18 mouse cellular contexts compared by ENCODE assay signal in the genomic region with DNA sequence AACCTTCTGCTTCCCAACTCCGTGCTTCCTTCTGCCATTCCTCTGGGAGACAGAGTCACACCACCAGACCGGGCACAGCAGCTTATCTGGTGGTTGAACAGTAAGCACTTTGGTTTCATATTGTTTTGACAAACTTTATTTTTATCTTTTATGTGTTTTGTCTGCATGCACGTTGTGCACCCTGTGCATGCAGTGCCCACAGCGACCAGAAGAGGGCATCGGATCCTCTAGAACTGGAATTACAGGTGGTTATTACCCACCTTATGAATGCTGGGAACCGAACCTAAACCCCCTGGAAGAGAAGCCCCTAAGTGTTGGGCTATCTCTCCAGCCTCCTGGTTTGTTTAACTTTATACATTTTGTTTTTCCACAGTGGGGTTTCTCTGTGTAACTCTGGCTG.
DNase-seq lines count a peak whose midpoint lies in the region; ATAC-seq and TF ChIP-seq lines count a peak whose summit lies in the region.
"Had no signal": no experiment of that assay in that cellular context is flagged by ENCODE, and none has a peak within 500 bp of the region (broad histone marks: within the 10 kb centered on the region; RNA-seq: fewer than 3 reads in every experiment).

No protein-coding gene starts in this region.

- WGBS in kidney, postnatal 0 days, result 94% methylated on average over 6 of the region's 6 CpGs

- in situ Hi-C loops in Patski (cut with MboI; ENCODE audit: low pct_unique_long_range_greater_than_20kb), result no loop called here

- CTCF ChIA-PET in Patski (lab: Charles Lee), result no interaction called here

- POLR2A ChIA-PET in Patski (lab: Charles Lee), result interaction anchor here (1.1 kb wide), 1 partner anchor 14 kb away, joined by 3 read pairs; no protein-coding TSS in a partner anchor

- no peak overlapping the region for H3K4me2 ChIP-seq in kidney, postnatal 0 days (ENCODE audit: low read length)
- H3K4me2 ChIP-seq: embryonic facial prominence, embryonic 15.5 days; hindbrain, embryonic 13.5 days; liver, embryonic 13.5 days; stomach, embryonic 15.5 days had no signal

- no peak overlapping the region for H3K27ac ChIP-seq in kidney, postnatal 0 days
- H3K27ac ChIP-seq in testis, adult 2 months (ENCODE audit: control insufficient read depth, insufficient read depth, low read depth, low read length), result no peak overlapping the region
- H3K27ac ChIP-seq: embryonic facial prominence, embryonic 15.5 days; hindbrain, embryonic 13.5 days; liver, embryonic 13.5 days; stomach, embryonic 15.5 days had no signal

- H3K4me3 ChIP-seq in kidney, postnatal 0 days (replicated peaks; ENCODE audit: low read depth, low read length), result no peak overlapping the region
- H3K4me3 ChIP-seq in testis, adult 2 months (ENCODE audit: control insufficient read depth, low read depth, low read length), result no peak overlapping the region
- H3K4me3 ChIP-seq: embryonic facial prominence, embryonic 15.5 days; hindbrain, embryonic 13.5 days; liver, embryonic 13.5 days; megakaryocyte, embryonic 14.5 days; stomach, embryonic 15.5 days had no signal

- no peaks in the 10 kb centered on the region for H3K27me3 ChIP-seq in kidney, postnatal 0 days (ENCODE audit: insufficient read depth, low read length)
- H3K27me3 ChIP-seq in testis, adult 2 months (ENCODE audit: control insufficient read depth, insufficient read depth, low read length), result no peaks in the 10 kb centered on the region
- no peaks in the 10 kb centered on the region for H3K27me3 ChIP-seq in Patski
- H3K27me3 ChIP-seq: embryonic facial prominence, embryonic 15.5 days; hindbrain, embryonic 13.5 days; liver, embryonic 13.5 days; megakaryocyte, embryonic 14.5 days; stomach, embryonic 15.5 days had no signal

- no peak for TF ChIP-seq POLR2A in testis, adult 2 months (IDR thresholded peaks at IDR 0.05; ENCODE audit: control insufficient read depth, low read depth, low read length)

- no peak for DNase-seq in kidney, postnatal 0 days (ENCODE audit: low spot score)
- DNase-seq in kidney, postnatal 4 days, result no peak
- no peak for DNase-seq in testis, postnatal 14 days (ENCODE audit: low spot score)
- no peak for DNase-seq in Patski (ENCODE audit: low read depth, low spot score)
- no peak for DNase-seq in urinary bladder, postnatal 4 days (ENCODE audit: low spot score in 2 of 2)
- DNase-seq in ovary, postnatal 36 days (ENCODE audit: low spot score), result no peak
- DNase-seq: adrenal gland, postnatal 36 days; gastrocnemius, postnatal 14 days; kidney, postnatal 10 days; liver, embryonic 13.5 days; lung, postnatal 10 days; thymus, postnatal 36 days had no signal

- H3K36me3 ChIP-seq in kidney, postnatal 0 days (ENCODE audit: insufficient read depth, low read length), result no peaks in the 10 kb centered on the region
- H3K36me3 ChIP-seq in testis, adult 2 months (ENCODE audit: control insufficient read depth, insufficient read depth, low read length), result no peaks in the 10 kb centered on the region
- H3K36me3 ChIP-seq: embryonic facial prominence, embryonic 15.5 days; hindbrain, embryonic 13.5 days; stomach, embryonic 15.5 days had no signal

- no peak for ATAC-seq in kidney, postnatal 0 days (replicated peaks; ENCODE audit: low FRiP score, low read depth)
- no peak for ATAC-seq in Patski
- ATAC-seq: intestine, embryonic 16.5 days had no signal

- H3K9ac ChIP-seq in kidney, postnatal 0 days (ENCODE audit: low read depth, low read length), result no peak overlapping the region
- H3K9ac ChIP-seq: embryonic facial prominence, embryonic 15.5 days; hindbrain, embryonic 13.5 days; liver, embryonic 13.5 days; stomach, embryonic 15.5 days had no signal

- TF ChIP-seq CTCF in kidney, postnatal 0 days (IDR thresholded peaks at IDR 0.05; ENCODE audit: low read depth), result peak; percentile 8; the same call in 1 of the 2 replicates
- TF ChIP-seq CTCF in testis, adult 2 months (IDR thresholded peaks at IDR 0.05; ENCODE audit: control insufficient read depth, insufficient read depth, insufficient replicate concordance, low read depth, low read length), result peak; percentile 64; the same call in 1 of the 2 replicates
- peak; percentile 52 for TF ChIP-seq CTCF in Patski (IDR thresholded peaks at IDR 0.05)

- H3K9me3 ChIP-seq in kidney, postnatal 0 days (replicated peaks; ENCODE audit: low read length), result no peaks in the 10 kb centered on the region
- H3K9me3 ChIP-seq: embryonic facial prominence, embryonic 15.5 days; hindbrain, embryonic 13.5 days; stomach, embryonic 15.5 days had no signal

- H3K4me1 ChIP-seq in kidney, postnatal 0 days (replicated peaks; ENCODE audit: insufficient read depth, low read length), result no peaks in the 10 kb centered on the region
- no peaks in the 10 kb centered on the region for H3K4me1 ChIP-seq in testis, adult 2 months (ENCODE audit: control insufficient read depth, insufficient read depth, low read length)
- H3K4me1 ChIP-seq: embryonic facial prominence, embryonic 15.5 days; hindbrain, embryonic 13.5 days; liver, embryonic 13.5 days; megakaryocyte, embryonic 14.5 days; stomach, embryonic 15.5 days had no signal

Comparison
In these comparisons a context has a peak if more than half of its experiments do, and no peak if none do; other contexts are left out.
1. CTCF ChIP-seq: peak in every context shown above with its lines; median percentile 64 in testis, adult 2 months; 52 in Patski; 8 in kidney, postnatal 0 days.